Mouse (Mus musculus) cerebellum, adult 8-10 months (tissue): ENCODE data around the gene Arhgef3.

Experiments used
- DNase-seq: peaks from one replicate; pipeline ENCODE4 v3.0.0; 2022

Arhgef3 gene

GRCm38 (mm10) chr14:27115991-27116390, 1.3 kb downstream of the Arhgef3 start:
- no peak for DNase-seq

- DNase-seq = no peak
Measured at GRCm38 (mm10) chr14:27116577-27117165, 2.0 kb downstream of the Arhgef3 start.

GRCm38 (mm10) chr14:27118546-27118945, 3.8 kb downstream of the Arhgef3 start:
- no peak for DNase-seq

- no peak for DNase-seq
Measured at GRCm38 (mm10) chr14:27122646-27123045, 7.9 kb downstream of the Arhgef3 start.

- DNase-seq = no peak
Measured at GRCm38 (mm10) chr14:27123543-27123942, 8.8 kb downstream of the Arhgef3 start.

- DNase-seq = no peak
Measured at GRCm38 (mm10) chr14:27130031-27130430, 15.3 kb downstream of the Arhgef3 start.

GRCm38 (mm10) chr14:27130676-27131075, 16.0 kb downstream of the Arhgef3 start:
- no peak for DNase-seq

- DNase-seq = no peak
Measured at GRCm38 (mm10) chr14:27131521-27131920, 16.8 kb downstream of the Arhgef3 start.

- DNase-seq = no peak
Measured at GRCm38 (mm10) chr14:27138891-27139290, 24.2 kb downstream of the Arhgef3 start.

- DNase-seq = no peak
Measured at GRCm38 (mm10) chr14:27139968-27140367, 25.3 kb downstream of the Arhgef3 start.

GRCm38 (mm10) chr14:27141486-27141885, 26.8 kb downstream of the Arhgef3 start:
- DNase-seq = no peak

- no peak for DNase-seq
Measured at GRCm38 (mm10) chr14:27142680-27143079, 28.0 kb downstream of the Arhgef3 start.

GRCm38 (mm10) chr14:27145171-27146045, 30.7 kb downstream of the Arhgef3 start:
- DNase-seq = no peak

- DNase-seq = no peak
Measured at GRCm38 (mm10) chr14:27147726-27148125, 33.0 kb downstream of the Arhgef3 start.

GRCm38 (mm10) chr14:27149401-27149800, 34.7 kb downstream of the Arhgef3 start:
- DNase-seq = no peak

GRCm38 (mm10) chr14:27150011-27150640, 35.4 kb downstream of the Arhgef3 start:
- no peak for DNase-seq

- no peak for DNase-seq
Measured at GRCm38 (mm10) chr14:27151432-27151831, 36.7 kb downstream of the Arhgef3 start.

- no peak for DNase-seq
Measured at GRCm38 (mm10) chr14:27155088-27155487, 40.4 kb downstream of the Arhgef3 start.

GRCm38 (mm10) chr14:27156032-27156431, 41.3 kb downstream of the Arhgef3 start:
- no peak for DNase-seq

GRCm38 (mm10) chr14:27158133-27158532, 43.4 kb downstream of the Arhgef3 start:
- no peak for DNase-seq

- DNase-seq = no peak
Measured at GRCm38 (mm10) chr14:27158782-27159181, 44.1 kb downstream of the Arhgef3 start.

- no peak for DNase-seq
Measured at GRCm38 (mm10) chr14:27160762-27161161, 46.1 kb downstream of the Arhgef3 start.

GRCm38 (mm10) chr14:27164639-27165038, 49.9 kb downstream of the Arhgef3 start:
- no peak for DNase-seq

GRCm38 (mm10) chr14:27166751-27167150, 52.1 kb downstream of the Arhgef3 start:
- DNase-seq = peak; percentile 7
